Comparison of ENCODE assay signal across 18 mouse cellular contexts in genomic region chr2:95119544-95119943, GRCm38 (mm10).
"Had no signal": no experiment of that assay in that cellular context is flagged by ENCODE, and none has a peak within 500 bp of the region (broad histone marks: within the 10 kb centered on the region; RNA-seq: fewer than 3 reads in every experiment).

No protein-coding gene starts in this region.

- H3K4me3 ChIP-seq: liver, embryonic 15.5 days; lung, embryonic 15.5 days; megakaryocyte, embryonic 14.5 days; midbrain, embryonic 13.5 days; midbrain, embryonic 15.5 days; neural tube, embryonic 12.5 days; stomach, embryonic 15.5 days had no signal

- H3K4me1 ChIP-seq: liver, embryonic 15.5 days; lung, embryonic 15.5 days; megakaryocyte, embryonic 14.5 days; midbrain, embryonic 13.5 days; midbrain, embryonic 15.5 days; neural tube, embryonic 12.5 days; stomach, embryonic 15.5 days had no signal

- H3K9ac ChIP-seq: liver, embryonic 15.5 days; liver, postnatal 0 days; lung, embryonic 15.5 days; midbrain, embryonic 13.5 days; midbrain, embryonic 15.5 days; neural tube, embryonic 12.5 days; stomach, embryonic 15.5 days had no signal

- ATAC-seq: liver, postnatal 0 days; lung, postnatal 0 days; midbrain, embryonic 13.5 days; midbrain, embryonic 15.5 days had no signal

- H3K27ac ChIP-seq: liver, embryonic 15.5 days; lung, embryonic 15.5 days; macrophage; midbrain, embryonic 13.5 days; midbrain, embryonic 15.5 days; neural tube, embryonic 12.5 days; stomach, embryonic 15.5 days had no signal

- H3K9me3 ChIP-seq: liver, embryonic 15.5 days; lung, embryonic 15.5 days; megakaryocyte, embryonic 14.5 days; midbrain, embryonic 13.5 days; midbrain, embryonic 15.5 days; neural tube, embryonic 12.5 days; stomach, embryonic 15.5 days had no signal

- H3K27me3 ChIP-seq: liver, embryonic 15.5 days; lung, embryonic 15.5 days; megakaryocyte, embryonic 14.5 days; midbrain, embryonic 13.5 days; midbrain, embryonic 15.5 days; neural tube, embryonic 12.5 days; stomach, embryonic 15.5 days had no signal

- H3K36me3 ChIP-seq: liver, embryonic 15.5 days; lung, embryonic 15.5 days; midbrain, embryonic 13.5 days; midbrain, embryonic 15.5 days; neural tube, embryonic 12.5 days; stomach, embryonic 15.5 days had no signal

- H3K4me2 ChIP-seq: liver, embryonic 15.5 days; lung, embryonic 15.5 days; midbrain, embryonic 11.5 days; midbrain, embryonic 13.5 days; midbrain, embryonic 15.5 days; neural tube, embryonic 12.5 days; stomach, embryonic 15.5 days had no signal

- DNase-seq: liver, postnatal 0 days; lung, adult 2 months; lung, postnatal 14 days; lung, postnatal 36 days; right cerebral cortex, postnatal 14 days; thymus, adult 18-20 months; thymus, postnatal 14 days; thymus, postnatal 36 days had no signal
